Mouse (Mus musculus) layer of hippocampus, adult 2 months (tissue): ENCODE results near the gene Msi2. TPM values are rescaled to one million over a fixed set of nuclear protein-coding genes. Genes with fewer than 3 reads are reported as not detected.

ENCODE experiments used
- DNase-seq, 2 experiments: peaks; one replicate each; pipeline ENCODE4 v3.0.0; 2022; ENCODE audit warnings: low spot score in 2 of 2
- H3K27ac ChIP-seq: fragments of 200-600 bp; 2 replicates; pipeline ENCODE4 v1.8.1; 2022
- H3K4me3 ChIP-seq: fragments of 200-600 bp; 2 replicates; pipeline ENCODE4 v1.8.1; 2022; ENCODE audit warnings: mild to moderate bottlenecking
- CTCF ChIP-seq: fragments of 200-600 bp; conservative IDR thresholded peaks from 2 replicates; pipeline ENCODE4 v1.8.1; 2022; ENCODE audit warnings: antibody characterized with exemption, mild to moderate bottlenecking, moderate library complexity
- total RNA-seq, 2 experiments: library from RNA; stranded (reverse); gene quantifications; 2 replicates each; pipeline ENCODE4 v1.2.3; 2021

The Msi2 gene
- total RNA-seq, 2 experiments from 2014 or later = 103 to 114 TPM

DNA sequence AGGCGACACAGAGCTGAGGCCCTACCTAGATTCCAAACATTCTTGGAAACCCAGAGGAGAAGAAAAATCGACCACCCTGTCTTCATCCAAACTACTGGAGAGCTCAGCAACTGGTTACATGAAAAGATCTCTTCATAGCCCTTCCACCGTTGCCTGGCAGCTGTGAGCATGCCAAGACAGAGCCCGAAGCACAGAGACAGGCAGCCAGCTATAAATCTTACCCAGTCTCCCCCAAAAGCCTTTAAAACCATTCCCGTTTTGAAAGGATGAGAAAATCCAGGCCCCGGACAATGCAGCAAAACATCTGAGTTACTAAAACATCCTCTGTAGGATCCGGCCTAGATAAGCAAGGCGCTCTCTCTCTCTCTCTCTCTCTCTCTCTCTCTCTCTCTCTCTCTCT is 124.3 kb downstream of the Msi2 start:
- DNase-seq = no peak
- no peak for TF ChIP-seq CTCF
- peak overlapping the region; percentile 36; the same call in 1 of the 2 replicates for H3K27ac ChIP-seq
- no peak overlapping the region for H3K4me3 ChIP-seq

DNA sequence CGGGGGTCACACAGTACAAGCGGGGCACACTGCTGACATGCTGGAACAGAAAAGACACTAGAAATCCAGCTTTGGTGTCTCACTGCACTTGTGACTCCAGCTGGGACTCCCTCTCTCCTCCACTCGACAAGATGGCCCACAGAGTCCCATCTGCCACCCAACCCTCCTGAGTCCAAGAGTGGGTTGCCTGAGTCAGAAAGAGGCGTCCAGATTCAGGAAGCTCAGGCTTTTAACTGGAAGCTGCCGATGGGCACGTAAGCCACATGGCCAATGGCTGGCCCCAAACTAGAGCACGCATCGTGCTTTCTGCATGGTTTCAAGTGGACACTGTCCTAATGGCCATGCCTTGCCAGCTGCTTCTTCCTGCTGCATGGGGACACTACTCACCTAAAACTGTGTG is 126.2 kb downstream of the Msi2 start:
- peak overlapping the region; percentile 39; the same call in 1 of the 2 replicates for H3K27ac ChIP-seq
- no peak overlapping the region for H3K4me3 ChIP-seq
- peak in 1 of 2 experiments; percentile 28 for DNase-seq
- no peak for TF ChIP-seq CTCF

DNA sequence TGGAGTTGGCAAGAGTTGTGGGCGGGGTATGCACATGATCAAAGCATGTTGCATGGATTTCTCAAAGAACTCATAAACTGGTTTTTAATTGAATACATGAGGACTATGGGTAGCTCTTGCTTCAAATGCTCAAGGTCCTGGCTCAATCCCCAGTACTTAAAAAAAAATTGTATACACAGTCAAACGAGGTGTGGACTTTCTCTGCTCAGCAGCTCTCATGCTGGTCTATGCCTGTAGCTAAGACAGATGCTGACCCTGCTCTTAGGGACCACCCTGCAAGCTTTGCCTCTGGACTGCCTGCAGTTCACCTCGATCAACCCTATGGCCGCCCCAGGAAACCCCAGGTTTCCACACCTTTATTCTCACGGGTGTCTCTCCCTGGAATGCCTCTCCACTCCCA is 127.7 kb downstream of the Msi2 start:
- H3K4me3 ChIP-seq = no peak overlapping the region
- no peak for DNase-seq
- H3K27ac ChIP-seq = peak overlapping the region; percentile 88; the same call in 1 of the 2 replicates
- TF ChIP-seq CTCF = no peak

DNA sequence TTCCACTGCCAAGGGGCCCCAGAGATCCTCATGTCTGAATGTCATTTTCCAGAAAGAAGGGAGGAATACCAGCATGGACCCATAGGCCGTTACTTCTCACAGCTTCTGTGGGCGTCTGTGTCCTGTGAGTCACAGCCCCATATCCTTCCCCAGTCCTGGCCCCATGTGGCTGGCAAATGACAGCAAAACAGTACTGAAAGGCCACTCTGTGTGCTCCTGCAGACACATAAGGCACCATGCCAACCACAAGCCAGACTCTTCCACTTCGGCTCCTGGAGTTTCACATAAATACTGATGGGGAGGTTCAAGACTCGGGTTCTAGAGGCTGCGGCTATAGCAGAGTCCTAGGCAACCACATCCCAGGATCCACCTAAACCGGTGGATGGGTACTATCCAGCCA is 128.7 kb downstream of the Msi2 start:
- Histone ChIP-seq H3K4me3 (no peak overlapping the region), H3K27ac (peak overlapping the region; percentile 88; the same call in 1 of the 2 replicates)
- no peak for TF ChIP-seq CTCF
- DNase-seq = no peak

DNA sequence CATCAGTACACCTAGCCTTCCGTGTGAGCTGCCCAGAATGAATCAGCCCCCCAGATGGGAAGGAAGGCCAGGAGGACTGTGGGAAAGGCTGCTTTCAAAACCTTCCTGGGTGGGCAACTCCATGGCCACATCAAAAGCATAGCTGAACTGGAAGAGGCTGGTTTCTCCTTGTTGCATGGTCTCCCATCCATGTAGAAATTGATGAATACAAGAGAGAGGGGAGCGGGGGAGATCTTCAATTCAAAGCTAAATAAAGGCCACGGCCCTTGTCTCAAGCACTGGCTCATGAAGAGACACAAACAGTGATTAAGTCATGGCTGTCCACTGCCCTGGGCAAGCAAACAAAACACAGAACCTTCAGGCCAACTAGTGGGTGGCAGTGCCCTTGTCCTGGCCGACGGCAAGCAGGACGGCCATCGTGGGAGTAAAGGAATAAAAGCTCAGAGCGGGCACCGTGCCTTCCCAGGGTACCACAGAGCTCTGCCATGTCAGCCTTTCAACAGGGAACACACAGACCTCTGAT is 129.6 kb downstream of the Msi2 start:
- no peak for DNase-seq
- Histone ChIP-seq H3K4me3 (no peak overlapping the region), H3K27ac (peak overlapping the region; percentile 88)
- TF ChIP-seq CTCF = no peak

DNA sequence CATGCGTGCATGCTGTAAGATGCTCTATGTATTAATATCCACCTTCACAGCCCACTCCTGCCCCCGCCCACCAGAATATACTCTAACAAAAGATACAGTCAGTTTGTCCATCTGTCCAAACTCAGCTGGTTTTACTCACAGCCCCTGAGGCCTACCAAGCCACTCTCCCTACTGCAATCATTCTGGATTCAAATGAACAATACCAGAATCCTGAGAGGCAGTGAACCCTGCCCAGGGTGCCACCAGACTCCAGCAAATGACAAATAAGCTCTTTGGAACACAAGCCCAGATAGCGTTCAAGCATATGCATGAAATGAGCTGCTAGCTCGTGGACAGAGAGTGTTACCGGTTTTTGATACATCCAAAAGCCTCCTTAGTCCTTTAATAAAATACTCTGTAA is 130.6 kb downstream of the Msi2 start:
- Histone ChIP-seq H3K4me3 (no peak overlapping the region), H3K27ac (peak overlapping the region; percentile 88)
- no peak for TF ChIP-seq CTCF
- DNase-seq = no peak

DNA sequence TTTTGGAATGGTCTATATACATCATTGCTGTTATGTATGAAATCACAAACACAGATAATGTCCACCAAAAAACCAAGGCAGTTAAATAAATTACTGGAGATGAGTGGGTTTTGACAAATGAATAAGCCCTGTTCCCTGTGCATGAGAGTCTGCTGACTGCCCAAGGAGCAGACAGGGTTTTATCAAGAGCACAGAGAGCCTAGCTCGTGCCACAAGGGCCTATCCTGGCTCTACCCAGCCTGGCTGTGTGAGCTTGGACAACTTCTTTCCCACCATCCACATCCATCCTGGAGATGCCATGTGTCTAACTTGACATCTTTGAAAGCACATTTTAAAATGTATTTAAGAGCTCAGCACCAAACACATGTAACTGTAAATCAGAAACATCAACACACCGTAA is 132.4 kb downstream of the Msi2 start:
- Histone ChIP-seq H3K4me3 (no peak overlapping the region), H3K27ac (peak overlapping the region; percentile 88)
- TF ChIP-seq CTCF = no peak
- DNase-seq = no peak

DNA sequence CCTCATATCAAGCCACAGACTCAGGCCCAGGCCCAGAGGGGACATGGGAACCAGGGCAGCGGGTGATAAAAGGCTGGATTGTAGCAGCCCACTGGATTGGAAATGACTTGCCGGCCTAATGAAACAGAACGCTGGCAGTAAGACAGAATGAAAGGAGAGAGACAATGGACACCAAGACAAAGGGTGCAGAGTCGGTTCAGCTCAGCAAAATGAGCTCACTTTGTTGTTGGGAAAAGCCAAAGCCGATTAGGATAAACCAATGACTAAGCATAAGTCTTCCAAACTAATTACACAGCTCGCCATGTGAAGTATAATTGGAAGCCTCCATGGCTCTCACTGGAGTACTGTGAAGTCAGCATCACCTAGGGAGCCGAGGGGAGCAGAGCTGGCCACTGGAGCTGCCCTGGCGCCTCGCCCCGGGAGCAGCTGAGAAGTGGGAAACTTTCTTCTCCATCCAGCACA is 133.1 kb downstream of the Msi2 start:
- no peak overlapping the region for H3K4me3 ChIP-seq
- peak overlapping the region; percentile 88 for H3K27ac ChIP-seq
- DNase-seq = peak; percentile 16 to 68
- no peak for TF ChIP-seq CTCF

DNA sequence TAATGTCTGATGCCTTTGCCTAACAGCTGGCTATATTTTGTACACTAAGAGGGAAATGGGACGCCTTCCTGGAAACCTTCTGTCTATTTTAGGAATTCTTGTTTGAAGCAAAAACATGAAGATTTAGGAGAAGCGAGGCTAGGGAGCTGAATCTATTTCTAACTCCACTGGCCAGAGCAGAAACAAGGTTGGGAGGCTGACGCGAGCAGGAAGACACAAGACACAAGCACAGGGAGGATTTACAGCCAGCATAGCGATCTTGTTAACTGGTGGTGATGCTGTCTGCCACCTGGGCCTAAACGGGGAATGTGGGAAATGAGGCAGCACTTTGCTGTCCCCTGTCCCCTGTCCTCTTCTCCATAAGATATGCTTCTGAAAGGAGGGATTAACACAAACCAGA is 134.4 kb downstream of the Msi2 start:
- no peak for DNase-seq
- Histone ChIP-seq H3K4me3 (no peak overlapping the region), H3K27ac (peak overlapping the region; percentile 88)
- TF ChIP-seq CTCF = no peak

DNA sequence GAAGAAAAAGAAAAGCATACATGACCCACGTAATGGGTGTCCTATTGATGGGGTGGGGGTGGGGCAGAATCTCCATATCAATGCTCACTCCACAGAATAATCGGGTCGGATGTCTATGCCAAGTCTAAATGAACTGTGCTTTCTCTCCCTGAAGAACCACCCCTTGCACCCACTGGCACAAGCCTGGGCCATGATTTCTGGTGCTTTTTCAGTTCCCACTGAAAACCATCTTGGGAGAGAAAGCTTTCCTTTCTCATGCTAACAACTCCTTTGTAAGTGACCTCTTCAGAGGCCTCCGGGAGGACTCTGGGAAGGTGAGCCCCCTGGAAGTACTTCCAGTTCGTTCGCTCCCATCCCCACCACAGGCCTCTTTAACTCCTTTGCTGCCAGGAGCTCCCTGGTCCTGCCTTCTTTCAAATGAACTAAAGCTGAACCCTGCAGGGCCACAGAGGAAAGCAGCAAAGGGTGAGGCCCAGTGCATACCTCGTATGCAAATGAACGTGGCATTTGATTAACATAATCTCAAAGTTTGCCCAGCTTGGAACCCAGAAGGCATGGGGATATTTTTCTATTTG is 135.0 kb downstream of the Msi2 start:
- H3K27ac ChIP-seq = peak overlapping the region; percentile 88
- no peak overlapping the region for H3K4me3 ChIP-seq
- peak; percentile 27 to 71 for DNase-seq
- TF ChIP-seq CTCF = no peak

DNA sequence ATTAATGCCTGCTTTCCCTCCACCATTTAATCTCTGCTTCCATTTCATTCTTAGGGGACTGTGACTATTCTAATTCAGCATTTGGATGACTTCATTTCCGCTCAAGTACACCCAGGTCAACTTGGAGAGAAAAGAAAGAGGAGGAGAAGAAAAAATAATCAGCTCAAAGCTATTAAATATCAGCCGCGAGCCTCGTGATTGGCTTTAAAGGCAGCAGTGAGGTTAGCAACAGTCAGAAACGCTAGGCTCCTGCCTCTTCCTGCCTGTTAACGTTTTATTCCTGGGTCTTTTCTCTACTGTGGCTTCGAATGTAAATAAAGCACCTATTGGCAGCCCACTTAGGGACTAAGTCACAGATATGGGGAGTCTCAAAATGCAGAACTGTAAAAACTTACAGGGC is 135.5 kb downstream of the Msi2 start:
- Histone ChIP-seq H3K27ac (peak overlapping the region; percentile 88), H3K4me3 (no peak overlapping the region)
- no peak for DNase-seq
- TF ChIP-seq CTCF = no peak

DNA sequence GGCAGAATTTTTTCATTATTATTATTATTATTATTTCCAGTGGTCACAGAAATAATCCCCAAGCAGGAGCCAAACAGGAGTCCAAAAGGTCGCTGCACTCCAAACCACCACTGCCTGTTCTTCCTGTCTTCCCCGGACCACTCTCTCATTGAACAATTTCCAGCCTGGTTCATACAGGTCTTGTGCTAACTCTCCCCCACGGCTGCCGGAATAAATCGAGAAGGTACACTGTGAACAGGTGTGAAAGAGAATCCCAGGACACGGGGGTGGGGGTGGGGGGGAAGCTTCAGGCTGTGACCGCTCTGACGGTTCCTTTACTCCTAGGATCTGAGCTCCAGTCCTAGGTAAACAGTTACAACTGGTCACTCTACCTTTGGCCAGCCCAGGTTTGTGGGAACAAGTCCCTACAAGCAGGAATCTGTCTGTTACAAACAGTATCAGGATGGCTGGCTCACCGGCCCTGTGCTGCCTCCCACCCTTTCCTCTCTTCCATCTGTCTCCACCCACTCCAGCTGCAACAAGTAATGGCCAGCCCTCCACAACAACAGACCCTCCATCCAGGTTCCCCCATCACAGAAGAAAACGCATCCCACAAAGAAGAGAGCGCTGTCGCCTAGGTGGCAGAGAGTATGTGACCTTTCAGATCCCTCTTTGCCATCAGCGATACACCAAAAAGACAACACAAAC is 136.1 kb downstream of the Msi2 start:
- peak overlapping the region; percentile 88 for H3K27ac ChIP-seq
- TF ChIP-seq CTCF = no peak
- DNase-seq = no peak
- H3K4me3 ChIP-seq = no peak overlapping the region

DNA sequence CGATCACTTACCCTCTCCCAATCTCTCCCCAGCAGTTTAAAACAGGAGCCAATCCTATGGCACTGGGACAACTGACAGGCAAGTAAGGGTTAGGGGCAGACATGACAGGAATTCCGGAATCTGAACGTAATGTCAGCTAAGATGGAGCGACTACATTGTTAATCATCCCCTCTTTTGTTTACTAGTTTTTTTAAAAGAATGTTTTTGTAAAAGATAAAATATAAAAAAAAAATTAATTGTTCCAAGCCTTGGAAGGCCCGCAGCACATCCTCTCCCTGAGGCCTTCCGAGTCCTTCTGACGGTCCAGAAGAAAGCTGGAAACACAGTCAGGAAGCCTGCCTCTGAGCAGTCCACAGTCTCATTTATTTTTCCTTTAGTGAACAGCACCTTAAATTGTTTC is 136.9 kb downstream of the Msi2 start:
- peak overlapping the region; percentile 88 for H3K27ac ChIP-seq
- no peak for TF ChIP-seq CTCF
- DNase-seq = no peak
- no peak overlapping the region for H3K4me3 ChIP-seq

DNA sequence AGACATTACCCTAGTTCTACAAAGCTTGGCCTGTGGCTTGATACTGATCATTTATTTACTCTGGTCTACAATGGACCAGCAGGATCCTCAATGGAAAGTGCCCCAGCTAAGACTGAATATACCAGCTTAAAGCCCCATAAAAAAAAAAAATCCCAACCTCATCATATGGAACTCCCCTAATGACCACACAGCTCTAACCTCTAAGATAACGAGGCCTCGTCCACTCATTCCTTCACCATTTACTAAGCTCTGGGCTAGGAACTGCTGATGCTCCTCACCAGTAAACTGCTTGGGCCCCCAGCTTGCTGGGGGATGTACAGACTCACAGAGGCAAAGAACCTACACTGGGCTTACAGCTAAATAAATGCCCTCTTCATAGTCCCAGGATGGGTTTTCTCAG is 139.6 kb downstream of the Msi2 start:
- no peak for TF ChIP-seq CTCF
- H3K4me3 ChIP-seq = no peak overlapping the region
- peak overlapping the region; percentile 75; the same call in 1 of the 2 replicates for H3K27ac ChIP-seq
- DNase-seq = no peak
